Mouse (Mus musculus) urinary bladder, postnatal 14 days (tissue): ENCODE measurements around the gene Gm44503.

Experiments used
- DNase-seq: peaks from one replicate; pipeline ENCODE4 v3.0.0; 2021; ENCODE audit warnings: low spot score

The Gm44503 gene

DNA sequence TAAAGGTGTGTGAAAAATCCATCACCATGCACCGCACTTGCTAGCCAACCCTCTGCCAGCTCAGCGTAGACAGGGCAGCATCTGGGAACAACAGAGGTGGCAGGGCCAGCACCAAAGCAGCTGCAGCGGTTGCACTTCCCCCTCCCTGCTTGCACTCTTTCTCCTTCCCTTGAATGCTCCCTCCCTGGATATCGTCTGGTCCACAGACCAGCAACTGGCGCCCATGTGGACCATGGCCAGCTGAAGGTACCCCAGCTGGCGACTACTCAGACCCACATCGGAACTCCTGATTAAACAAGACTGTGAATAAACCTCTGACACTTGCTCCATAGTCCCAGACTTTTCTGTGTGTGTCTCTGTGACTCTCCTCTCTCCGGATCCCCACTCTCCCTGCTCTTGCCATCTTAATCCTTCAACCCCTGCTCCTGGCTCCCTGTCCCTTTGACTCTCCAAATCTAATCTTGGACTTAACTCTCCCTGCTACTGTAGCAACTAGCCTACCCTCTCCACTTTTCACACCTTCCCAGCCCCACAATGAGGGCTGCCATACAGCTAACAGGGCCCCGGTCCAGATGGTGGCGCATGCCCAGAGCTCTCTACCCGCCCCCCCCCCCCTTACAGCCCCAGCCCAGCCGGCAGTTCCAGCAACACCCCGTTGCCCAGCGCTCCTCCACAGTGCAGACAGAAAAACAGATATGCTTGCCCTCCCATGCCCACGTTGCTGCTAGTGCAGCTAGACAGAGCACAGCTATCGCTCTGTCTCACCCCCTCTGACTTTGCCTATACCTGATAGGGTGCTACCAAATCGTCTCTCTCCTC lies 67.4 kb downstream of the Gm44503 start:
- DNase-seq: no peak

DNA sequence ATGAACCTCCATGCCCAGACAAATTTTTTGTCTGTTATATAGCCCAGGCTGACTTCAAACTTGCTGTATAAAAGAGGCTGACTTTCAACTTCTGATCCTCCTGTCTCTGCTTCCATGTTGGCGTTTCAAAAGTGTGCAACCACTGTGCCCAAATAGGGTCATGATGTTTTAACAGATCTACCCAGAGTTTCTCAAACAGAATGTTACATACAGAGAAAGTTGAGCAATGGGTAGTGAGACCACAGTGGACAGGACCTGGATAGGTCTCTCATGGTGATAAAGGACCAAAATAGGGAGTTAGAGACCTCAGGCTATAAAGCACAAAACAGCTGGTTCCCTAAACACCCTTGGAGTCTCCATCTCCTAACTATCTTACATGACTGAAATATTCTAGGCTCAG lies 71.8 kb downstream of the Gm44503 start:
- DNase-seq: no peak

DNA sequence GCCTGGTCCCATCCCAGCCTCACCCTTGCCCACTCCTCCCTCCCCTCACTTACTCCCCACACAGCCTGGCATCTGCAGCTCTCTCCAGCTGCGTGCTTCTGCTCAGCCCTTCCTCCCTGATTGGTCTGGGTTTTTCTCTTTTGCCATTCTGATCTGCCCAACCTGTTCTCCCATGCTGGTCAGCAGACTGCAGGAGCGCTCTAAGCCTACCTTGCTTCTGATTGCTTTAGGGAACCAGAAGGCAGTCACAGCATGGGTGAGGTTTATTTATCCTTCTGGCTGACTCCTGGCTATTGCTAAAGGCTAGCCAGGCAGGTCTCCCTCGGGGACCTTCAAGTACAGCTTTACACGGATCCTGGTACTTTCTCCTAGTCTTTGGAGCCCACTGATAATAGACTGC lies 72.8 kb downstream of the Gm44503 start:
- no peak for DNase-seq

DNA sequence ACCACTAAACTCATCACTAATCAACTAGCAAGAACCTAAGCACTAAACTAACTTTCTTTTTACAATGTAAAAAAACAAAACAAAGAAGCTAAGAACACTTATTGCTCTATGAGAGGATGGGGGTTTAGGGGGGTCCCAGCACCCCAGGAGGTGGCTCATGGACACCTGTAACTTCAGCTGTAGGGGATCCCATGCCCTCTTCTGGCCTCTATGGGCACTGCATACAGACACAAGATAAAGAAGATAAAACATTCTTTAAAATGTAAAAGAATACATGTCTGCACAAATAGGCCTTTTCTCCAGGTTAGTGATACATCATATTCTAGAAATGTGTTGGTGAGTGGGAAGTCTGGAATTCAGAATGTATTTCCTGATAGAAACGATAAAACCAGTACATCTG lies 74.8 kb downstream of the Gm44503 start:
- no peak for DNase-seq

DNA sequence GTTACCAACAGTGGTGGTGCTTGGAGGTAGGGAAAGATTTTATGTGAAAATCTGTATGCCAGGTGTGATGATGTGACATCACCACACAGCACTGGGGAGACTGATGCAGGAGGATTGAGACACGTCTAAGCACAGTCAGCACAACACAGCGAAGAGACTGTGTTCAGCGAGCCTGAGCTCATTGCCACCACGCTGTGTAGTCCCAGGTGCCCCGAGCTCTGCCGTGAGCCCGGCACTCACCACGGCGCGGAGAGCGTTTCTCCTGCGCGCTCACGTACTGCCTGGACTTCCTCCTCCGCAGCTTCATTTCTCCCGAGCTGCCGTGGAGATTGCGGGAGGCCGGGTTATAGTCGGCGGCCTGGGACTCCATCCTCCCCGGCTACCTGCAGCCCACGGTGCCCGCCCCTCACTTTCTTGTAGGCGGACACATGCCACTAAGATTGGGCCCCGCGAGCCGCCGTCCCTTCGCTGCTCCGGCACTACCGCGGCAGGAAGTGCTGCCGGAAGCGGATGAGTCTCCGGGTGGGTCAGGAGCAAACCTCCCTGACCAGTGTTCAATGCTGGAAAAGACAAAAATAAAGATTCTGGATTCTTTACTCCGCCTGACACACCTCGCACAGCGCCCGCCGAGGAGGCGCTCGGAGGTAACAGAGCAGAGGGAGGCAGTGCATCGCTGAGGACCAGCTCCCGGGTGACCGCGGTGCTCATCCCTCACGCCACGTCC lies 80.7 kb downstream of the Gm44503 start:
- peak; percentile 93 for DNase-seq

DNA sequence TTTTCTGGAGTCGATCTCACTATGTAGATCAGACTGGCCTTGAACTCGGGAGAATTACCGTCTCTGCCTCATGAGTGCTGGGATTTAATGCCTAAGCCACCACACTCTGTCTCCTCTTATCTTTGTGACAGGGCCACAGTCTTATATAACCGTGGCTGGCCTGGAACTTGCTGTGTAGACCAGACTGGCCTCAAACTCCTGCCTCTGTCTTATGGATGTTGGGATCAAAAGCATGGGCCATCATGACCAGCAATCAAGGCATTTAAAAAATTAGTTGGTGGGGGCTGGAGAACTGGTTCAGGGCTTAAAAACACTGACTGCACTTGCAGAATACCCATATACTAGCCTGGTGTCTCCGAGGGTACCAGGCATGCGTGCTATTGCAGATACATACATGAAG lies 81.4 kb downstream of the Gm44503 start, which contains the start of gene Pigb:
Pigb (minus strand) TSS at position 299 of the 400 bp plus-strand sequence.
- no peak for DNase-seq

DNA sequence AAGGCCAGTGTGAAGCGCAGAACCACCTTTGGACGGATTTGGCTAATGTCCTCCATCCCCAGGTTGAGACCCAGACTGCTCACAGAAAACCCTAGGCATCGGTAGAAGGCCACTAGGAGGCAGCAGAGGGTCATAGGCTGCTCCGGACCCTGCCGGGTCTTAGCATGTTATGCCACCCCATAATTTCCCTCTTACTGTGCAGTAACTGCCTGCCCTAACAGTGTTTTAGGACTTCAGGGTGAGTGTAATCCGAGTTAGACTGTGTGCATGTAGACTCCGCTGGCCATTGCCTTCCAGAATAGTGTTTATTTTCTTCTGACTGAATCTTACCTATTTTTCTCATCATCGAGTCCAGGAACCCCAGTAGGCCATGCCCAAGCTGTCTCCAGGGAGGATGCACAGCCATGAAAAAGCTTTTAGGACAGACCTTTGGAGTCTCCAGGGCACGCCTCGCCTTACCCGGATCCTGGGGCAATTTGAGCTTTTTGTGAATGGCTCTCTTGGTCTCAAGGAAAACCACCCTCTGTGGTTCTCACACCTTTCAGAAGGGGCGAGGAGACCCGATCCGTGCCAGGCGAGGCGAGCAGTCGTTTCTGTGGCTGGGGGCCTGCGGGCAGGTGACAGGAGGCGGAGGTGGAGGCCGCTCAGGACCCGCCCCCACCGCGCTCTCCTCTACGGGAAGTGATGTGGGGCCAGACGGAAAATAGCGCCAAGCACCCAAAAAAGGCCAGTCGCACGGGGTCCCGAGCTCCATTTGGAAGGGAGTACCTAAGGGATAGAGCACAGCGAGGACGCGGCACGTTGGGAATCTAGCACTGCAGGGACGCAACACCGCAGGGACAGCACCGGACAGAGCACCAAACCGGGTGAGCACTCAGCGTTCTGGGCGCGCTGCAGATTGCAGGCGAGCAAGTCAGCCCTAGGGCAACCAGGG lies 85.8 kb downstream of the Gm44503 start, which contains the start of gene Rab27a:
Rab27a (plus strand) TSS at position 709 of the 934 bp plus-strand sequence.
- peak; percentile 88 for DNase-seq

DNA sequence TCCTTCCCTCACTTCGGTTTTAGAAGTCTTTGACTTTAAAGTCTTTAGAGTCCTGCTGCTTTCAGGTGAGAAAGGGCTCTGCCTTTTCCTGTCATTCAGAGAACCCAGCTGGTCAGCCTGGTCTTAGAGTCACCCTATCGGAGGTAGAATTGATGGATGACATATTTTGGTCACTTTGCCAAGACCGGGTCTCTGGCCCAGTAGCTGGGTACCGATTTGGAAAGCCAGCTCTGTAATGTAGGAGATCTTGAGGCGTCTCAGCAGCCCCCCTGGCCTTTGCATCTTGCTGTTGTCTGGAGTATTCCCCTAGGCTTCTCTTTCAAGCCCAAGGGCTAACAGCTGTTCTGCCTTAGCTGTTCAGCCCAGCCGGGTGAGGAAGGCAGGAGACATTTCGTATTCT lies 86.6 kb downstream of the Gm44503 start:
- no peak for DNase-seq

DNA sequence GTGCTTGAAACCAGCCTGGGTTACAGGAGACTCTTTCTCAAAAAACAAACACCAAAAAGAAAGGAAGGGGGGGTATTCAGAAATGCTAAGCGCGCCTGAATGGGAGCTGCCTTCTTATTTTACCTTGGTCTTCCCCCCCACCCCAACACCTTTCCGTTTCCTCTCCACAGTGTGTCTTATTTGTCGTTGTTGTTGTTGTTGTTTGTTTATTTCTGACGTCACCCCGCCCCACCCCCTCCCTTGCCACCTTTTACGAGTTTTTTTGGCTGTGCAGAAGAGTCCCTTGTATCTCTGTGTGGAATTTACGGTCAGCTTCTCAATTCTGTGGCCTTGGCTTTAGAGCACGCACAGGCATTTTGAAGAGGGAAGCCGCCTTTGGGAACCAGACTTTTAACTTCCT lies 87.1 kb downstream of the Gm44503 start:
- no peak for DNase-seq

DNA sequence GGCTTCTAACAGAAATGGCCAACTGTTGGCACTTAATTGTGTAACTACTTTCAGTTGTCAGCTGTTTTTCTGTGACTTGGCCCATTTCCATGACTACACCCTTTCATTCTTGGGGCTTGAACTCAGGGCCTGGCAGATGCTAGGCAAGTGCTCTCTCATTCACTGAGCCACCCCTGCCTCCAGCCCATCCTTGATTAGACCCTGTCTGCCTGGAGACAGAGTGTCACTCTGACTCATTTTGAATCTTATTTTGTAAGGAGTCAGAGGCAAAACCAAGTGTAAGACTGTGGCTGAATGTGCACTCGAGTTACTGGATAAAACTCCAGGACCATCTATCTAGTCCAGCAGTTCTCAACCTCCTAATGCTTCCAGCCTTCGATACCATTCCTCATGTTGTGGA lies 89.3 kb downstream of the Gm44503 start:
- DNase-seq: no peak

DNA sequence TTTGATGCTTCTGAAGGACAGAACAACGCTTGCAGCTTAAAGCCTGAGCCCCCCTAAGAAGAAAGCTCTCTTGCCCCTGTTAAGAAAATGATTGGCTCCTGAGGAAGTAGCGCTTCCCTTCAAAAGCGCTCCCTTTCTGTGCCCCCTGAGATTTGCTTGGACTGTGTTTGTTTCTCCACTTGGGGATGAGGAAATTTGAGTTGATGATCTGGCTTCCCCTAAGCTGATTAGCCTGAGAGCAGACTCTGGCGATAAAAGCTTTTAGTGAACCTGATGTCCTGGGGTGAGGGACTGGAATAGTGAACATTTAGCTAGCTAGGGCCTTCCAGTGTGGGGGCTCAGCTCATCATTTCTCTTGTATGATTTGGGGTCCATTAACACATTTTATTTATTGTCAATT lies 90.3 kb downstream of the Gm44503 start:
- DNase-seq: no peak

DNA sequence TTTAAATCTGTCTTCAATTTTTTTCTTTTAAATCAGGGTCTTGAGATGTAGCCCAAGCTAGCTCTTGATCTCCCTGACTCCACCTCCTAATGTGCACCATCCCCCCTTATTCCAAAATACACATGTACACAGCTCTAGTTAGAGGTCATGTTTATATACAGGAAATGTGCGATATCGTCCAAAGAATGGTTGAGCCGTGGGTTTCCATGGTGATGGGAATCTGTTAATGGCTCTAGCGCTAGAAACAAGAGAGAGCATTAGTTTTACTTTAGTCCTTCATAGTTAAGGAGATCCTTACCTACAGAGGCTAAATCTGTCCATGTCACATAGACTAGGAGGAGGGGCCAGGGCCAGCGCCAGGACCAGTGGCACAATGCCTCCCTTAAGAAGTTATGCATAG lies 91.2 kb downstream of the Gm44503 start:
- no peak for DNase-seq

DNA sequence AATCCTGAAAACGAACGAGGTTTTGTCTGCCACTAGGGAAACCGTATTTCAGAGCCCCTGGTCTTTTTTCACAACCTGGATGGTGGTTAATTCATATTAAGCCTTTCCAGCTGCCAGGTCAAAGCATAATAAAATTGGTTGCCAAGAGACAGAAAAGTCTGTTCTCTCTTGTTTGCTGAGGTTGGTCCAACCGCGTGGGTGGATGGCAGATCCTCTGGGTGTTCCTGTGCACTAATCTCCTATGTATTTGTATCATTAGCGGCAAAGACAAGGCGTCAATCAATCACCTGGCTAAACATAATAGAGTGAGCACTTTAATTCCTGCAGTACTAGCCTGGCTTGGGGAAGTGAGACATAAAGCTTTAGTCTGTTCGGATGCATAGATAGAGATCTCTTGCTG lies 92.0 kb downstream of the Gm44503 start:
- no peak for DNase-seq

DNA sequence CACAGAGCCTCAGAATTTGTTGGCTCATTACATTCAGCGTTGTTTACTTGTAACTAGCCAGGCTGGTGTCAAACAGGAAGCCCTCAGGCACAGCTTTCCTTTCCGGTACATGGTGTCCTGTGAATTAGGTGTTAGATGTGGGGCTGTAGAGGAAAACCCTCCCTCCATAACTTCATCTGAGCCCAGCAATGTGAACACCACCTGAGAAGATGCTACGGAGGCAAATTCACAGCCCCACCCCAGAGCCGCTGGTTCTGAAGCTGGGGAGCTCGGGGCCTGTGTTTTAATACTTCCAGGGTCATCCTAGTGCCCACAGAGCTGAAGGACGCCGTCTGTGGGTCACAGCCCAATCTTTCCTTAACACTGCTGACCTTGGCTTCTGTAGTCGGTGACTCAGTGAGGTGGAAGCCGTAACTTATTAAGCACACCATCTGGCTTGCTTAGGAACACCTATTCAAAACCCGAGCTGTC lies 96.8 kb downstream of the Gm44503 start:
- no peak for DNase-seq

DNA sequence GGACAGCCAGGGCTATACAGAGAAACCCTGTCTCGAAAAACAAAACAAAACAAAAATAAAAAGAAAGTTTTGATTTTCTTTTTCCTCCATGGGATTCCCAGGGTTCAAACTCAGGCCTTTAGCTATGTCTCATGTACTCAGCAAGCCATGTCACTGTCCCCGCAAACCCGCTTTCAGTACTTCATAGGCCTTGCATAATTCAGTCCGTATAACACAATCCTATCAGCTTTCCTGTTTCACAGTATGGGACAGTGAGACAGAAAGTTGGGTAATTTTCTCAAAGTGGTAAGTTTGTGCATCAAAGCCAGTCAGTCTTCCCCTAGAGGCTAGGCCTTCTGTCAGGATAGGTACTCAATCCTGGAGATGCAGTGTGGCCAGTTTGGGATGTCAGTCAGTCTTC lies 100.6 kb downstream of the Gm44503 start:
- DNase-seq: no peak

DNA sequence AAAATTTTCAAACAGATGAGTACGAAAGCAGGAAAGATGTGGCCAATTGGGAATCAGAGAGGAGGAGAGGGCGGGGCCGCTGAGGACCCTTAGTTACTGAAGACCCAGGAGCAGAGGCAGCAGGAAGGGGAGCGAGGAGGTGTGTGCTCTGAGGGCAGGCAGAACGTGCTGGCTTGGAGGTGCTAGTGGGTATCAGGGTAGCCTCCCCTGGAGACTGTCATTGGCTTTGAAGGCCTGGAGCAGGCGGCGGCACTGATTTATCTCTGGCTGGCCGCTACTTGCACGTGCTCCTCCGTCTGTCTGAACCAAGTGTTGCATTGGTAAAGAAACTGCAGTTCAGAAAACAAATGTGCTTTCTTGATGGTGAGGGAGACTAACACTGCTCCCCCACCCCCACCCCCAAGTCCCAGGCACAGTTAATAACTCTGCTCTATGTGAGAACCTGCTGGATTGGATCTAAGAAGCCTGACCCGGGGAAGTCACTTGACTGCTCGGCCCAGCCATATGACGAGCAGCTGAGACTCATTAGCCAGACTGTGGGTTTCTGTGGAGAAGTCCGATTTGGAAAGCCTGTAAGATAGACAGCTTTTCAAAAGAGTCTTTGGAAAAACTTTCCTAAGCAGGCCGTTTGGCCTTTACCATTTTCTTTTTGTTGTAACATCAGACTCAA lies 105.1 kb downstream of the Gm44503 start:
- no peak for DNase-seq
